Mouse (Mus musculus) granulocyte monocyte progenitor cell, adult 5-6 weeks (primary cell): ENCODE data around the gene Sh3tc1. TPM values are rescaled to one million over a fixed set of nuclear protein-coding genes. Genes with fewer than 3 reads are reported as not detected.

Experiments
- ATAC-seq: replicated peaks from 2 replicates; pipeline ENCODE4 v1.8.0; 2016; ENCODE audit warnings: mild to moderate bottlenecking, moderate TSS enrichment, inconsistent platforms; ENCODE audit not compliant: poor library complexity, severe bottlenecking
- total RNA-seq, 2 experiments: library from RNA; stranded (forward) in 1 of 2; stranded (reverse) in 1 of 2; fragments of 200-712, 200-1000 nt in 1 of 2; fragments of >200 nt in 1 of 2; fragmentation: Nextera tagmentation in 1 of 2; gene quantifications; 2 replicates each; pipeline ENCODE4 v1.2.3; 2014 to 2017

The Sh3tc1 gene
- total RNA-seq, 2 experiments from 2014 or later = 5.1 to 26.5 TPM

- peak; percentile 42 for ATAC-seq
These were observed 13.9 kb downstream of the Sh3tc1 start for GRCm38 (mm10) chr5:35725840-35726239.

GRCm38 (mm10) chr5:35723900-35724299, 15.9 kb downstream of the Sh3tc1 start:
- no peak for ATAC-seq

- ATAC-seq = no peak
These were observed 17.1 kb downstream of the Sh3tc1 start for GRCm38 (mm10) chr5:35722654-35723053.

GRCm38 (mm10) chr5:35721933-35722332, 17.9 kb downstream of the Sh3tc1 start:
- ATAC-seq = no peak

- no peak for ATAC-seq
These were observed 19.9 kb downstream of the Sh3tc1 start for GRCm38 (mm10) chr5:35719880-35720279.

GRCm38 (mm10) chr5:35719343-35719742, 20.4 kb downstream of the Sh3tc1 start:
- ATAC-seq = no peak

- no peak for ATAC-seq
These were observed 21.0 kb downstream of the Sh3tc1 start for GRCm38 (mm10) chr5:35718817-35719216.

- 0 out of 2 replicates have a peak, but pooled peaks have one; percentile 36 for ATAC-seq
These were observed 21.8 kb downstream of the Sh3tc1 start for GRCm38 (mm10) chr5:35717946-35718345.

GRCm38 (mm10) chr5:35717455-35717854, 22.3 kb downstream of the Sh3tc1 start:
- no peak for ATAC-seq

GRCm38 (mm10) chr5:35713649-35714354, 26.0 kb downstream of the Sh3tc1 start:
- peak; percentile 85 for ATAC-seq

- no peak for ATAC-seq
These were observed 27.3 kb downstream of the Sh3tc1 start for GRCm38 (mm10) chr5:35712517-35712916.

GRCm38 (mm10) chr5:35710931-35711330, 28.9 kb downstream of the Sh3tc1 start:
- ATAC-seq = no peak

- ATAC-seq = no peak
These were observed 29.3 kb downstream of the Sh3tc1 start for GRCm38 (mm10) chr5:35710481-35710880.

GRCm38 (mm10) chr5:35705411-35705810, 34.4 kb downstream of the Sh3tc1 start:
- ATAC-seq = no peak

GRCm38 (mm10) chr5:35703814-35704213, 36.0 kb downstream of the Sh3tc1 start:
- ATAC-seq = no peak

GRCm38 (mm10) chr5:35703183-35703582, 36.6 kb downstream of the Sh3tc1 start:
- no peak for ATAC-seq

- no peak for ATAC-seq
These were observed 37.1 kb downstream of the Sh3tc1 start for GRCm38 (mm10) chr5:35702582-35703140.

GRCm38 (mm10) chr5:35701042-35701441, 38.7 kb downstream of the Sh3tc1 start:
- ATAC-seq = peak; percentile 58

- no peak for ATAC-seq
These were observed 44.0 kb downstream of the Sh3tc1 start for GRCm38 (mm10) chr5:35695815-35696214.

GRCm38 (mm10) chr5:35693638-35694037, 46.1 kb downstream of the Sh3tc1 start:
- peak; percentile 78 for ATAC-seq

GRCm38 (mm10) chr5:35691246-35691645, 48.5 kb downstream of the Sh3tc1 start:
- ATAC-seq = no peak
